ENCODE assay signal across 8 mouse cellular contexts in genomic region chr2:164961506-164962182, GRCm38 (mm10). TPM values are rescaled to one million over a fixed set of nuclear protein-coding genes. Genes with fewer than 3 reads are reported as not detected.
DNase-seq lines count a peak whose midpoint lies in the region; ATAC-seq and TF ChIP-seq lines count a peak whose summit lies in the region.

No protein-coding gene starts in this region.

- WGBS in forebrain, embryonic 14.5 days: 10% methylated on average over 17 of the region's 17 CpGs
- 6% methylated on average over 17 of the region's 17 CpGs for WGBS in hindbrain, postnatal 0 days

- H3K27ac ChIP-seq in gastrocnemius, adult 2 months: no peak overlapping the region
- H3K27ac ChIP-seq in forebrain, embryonic 14.5 days (ENCODE audit: low read depth, low read length): no peak overlapping the region
- peak overlapping the region; percentile 69; the same call in 1 of the 2 replicates for H3K27ac ChIP-seq in hindbrain, postnatal 0 days

- intact Hi-C loops in gastrocnemius, adult 2 months (cut with DNase I): loop anchor here (5.0 to 10.0 kb wide), 2 partner anchors 71 to 153 kb away; partner anchors contain the start of gene Ncoa5
- intact Hi-C loops in left cerebral cortex, postnatal 10 days (cut with DNase I): loop anchor here (10.0 kb wide), 1 partner anchor 313 kb away; no protein-coding TSS in a partner anchor

- H3K27me3 ChIP-seq in forebrain, embryonic 14.5 days (replicated peaks; ENCODE audit: control insufficient read depth, insufficient read depth, low read length): peaks cover 9% of the 10 kb centered on the region; the same call in 1 of the 2 replicates
- 0 out of 2 replicates have a peak, but pooled peaks cover 2% of the 10 kb centered on the region for H3K27me3 ChIP-seq in hindbrain, postnatal 0 days (ENCODE audit: insufficient read depth, low read length)
- peaks cover 79% of the 10 kb centered on the region for H3K27me3 ChIP-seq in megakaryocyte, embryonic 14.5 days (replicated peaks)

- peak; percentile 63 for DNase-seq in gastrocnemius, adult 2 months
- DNase-seq in gastrocnemius, adult 8-10 months (ENCODE audit: low spot score in 2 of 2): no peak
- DNase-seq in forebrain, embryonic 14.5 days (ENCODE audit: low spot score): peak; percentile 73
- DNase-seq in hindbrain, postnatal 0 days (ENCODE audit: low spot score): peak; percentile 85
- peak; percentile 58 to 85 for DNase-seq in left cerebral cortex, postnatal 10 days (ENCODE audit: extremely low spot score in 1 of 2, low spot score in 2 of 2)
- DNase-seq in right cerebral cortex, postnatal 14 days: peak; percentile 92

- peak overlapping the region; percentile 73; the same call in 1 of the 2 replicates for H3K4me3 ChIP-seq in gastrocnemius, adult 2 months
- H3K4me3 ChIP-seq in forebrain, embryonic 14.5 days (ENCODE audit: low read depth, low read length): peak overlapping the region; percentile 54
- H3K4me3 ChIP-seq in hindbrain, postnatal 0 days (ENCODE audit: low read length): peak overlapping the region; percentile 54
- H3K4me3 ChIP-seq in megakaryocyte, embryonic 14.5 days (replicated peaks): peak overlapping the region; percentile 92

- peak; percentile 32; the same call in 1 of the 2 replicates for ATAC-seq in cerebellum, adult (ENCODE audit: insufficient number of reproducible peaks, low FRiP score, low TSS enrichment)
- 0 out of 2 replicates have a peak, but pooled peaks have one; percentile 3 for ATAC-seq in forebrain, embryonic 14.5 days
- peak; percentile 41; the same call in 1 of the 2 replicates for ATAC-seq in hindbrain, postnatal 0 days

- no peaks in the 10 kb centered on the region for H3K36me3 ChIP-seq in forebrain, embryonic 14.5 days (ENCODE audit: control insufficient read depth, insufficient read depth, low read length)
- no peaks in the 10 kb centered on the region for H3K36me3 ChIP-seq in hindbrain, postnatal 0 days (ENCODE audit: insufficient read depth, low read length)
- no peaks in the 10 kb centered on the region for H3K36me3 ChIP-seq in megakaryocyte, embryonic 14.5 days (replicated peaks; ENCODE audit: low read length)

- H3K9me3 ChIP-seq in forebrain, embryonic 14.5 days (replicated peaks; ENCODE audit: control insufficient read depth, low read length): no peaks in the 10 kb centered on the region
- H3K9me3 ChIP-seq in hindbrain, postnatal 0 days (ENCODE audit: low read length): no peaks in the 10 kb centered on the region
- H3K9me3 ChIP-seq in megakaryocyte, embryonic 14.5 days: peaks cover 24% of the 10 kb centered on the region

- peaks cover 3% of the 10 kb centered on the region; the same call in 1 of the 2 replicates for H3K4me1 ChIP-seq in forebrain, embryonic 14.5 days (ENCODE audit: control insufficient read depth, insufficient read depth, low read length)
- H3K4me1 ChIP-seq in hindbrain, postnatal 0 days (ENCODE audit: insufficient read depth, low read length): 0 out of 2 replicates have a peak, but pooled peaks cover 3% of the 10 kb centered on the region
- peaks cover 19% of the 10 kb centered on the region for H3K4me1 ChIP-seq in megakaryocyte, embryonic 14.5 days

- peak overlapping the region; percentile 56 for H3K4me2 ChIP-seq in forebrain, embryonic 14.5 days (ENCODE audit: low read length)
- H3K4me2 ChIP-seq in hindbrain, postnatal 0 days (ENCODE audit: low read depth, low read length): peak overlapping the region; percentile 61

- peak overlapping the region; percentile 68 for H3K9ac ChIP-seq in forebrain, embryonic 14.5 days (ENCODE audit: low read length)
- peak overlapping the region; percentile 63 for H3K9ac ChIP-seq in hindbrain, postnatal 0 days (replicated peaks; ENCODE audit: low read length)

- TF ChIP-seq CTCF in gastrocnemius, adult 2 months (IDR thresholded peaks at IDR 0.05): peak; percentile 71
- peak; percentile 86 for TF ChIP-seq CTCF in hindbrain, postnatal 0 days (IDR thresholded peaks at IDR 0.05; ENCODE audit: low read depth)

RNA-seq across cellular contexts. Expression of gene Slc12a5, which starts 1.0 kb away (rescaled TPM):
- under 1 TPM; 0.36 to 0.53 TPM for total RNA-seq in gastrocnemius, adult 2 months (2021)
- under 1 TPM; 0.31 to 0.40 (median 0.36) TPM for total RNA-seq in gastrocnemius, adult 8-10 months (2022)
- 15.1 and 17.7 TPM in 2 replicates for polyA plus RNA-seq in forebrain, embryonic 14.5 days (2014; fragmentation: Nextera tagmentation; extraction: Ambion mirVana)
- 257 TPM in 2 replicates for total RNA-seq in hindbrain, postnatal 0 days (2014; rRNA removed)
- polyA plus RNA-seq in hindbrain, postnatal 0 days (2015; fragmentation: Nextera tagmentation; extraction: Ambion mirVana): 67.1 and 71.0 TPM in 2 replicates
- total RNA-seq in left cerebral cortex, postnatal 10 days (2021): 100 to 1,000 TPM; 350 to 355 TPM
- 0.47 and 0.89 TPM in 2 replicates for polyA plus RNA-seq in megakaryocyte, embryonic 14.5 days (2012; ENCODE audit: insufficient read depth, low replicate concordance)

RNA-seq across cellular contexts. Expression of gene Mmp9, which starts 21.1 kb away (rescaled TPM):
- total RNA-seq in gastrocnemius, adult 2 months (2021): 1 to 10 TPM in 1 of 2 experiments, under 1 TPM in 1; 0.46 to 1.1 TPM
- total RNA-seq in gastrocnemius, adult 8-10 months (2022): under 1 TPM; 0.15 to 0.83 (median 0.58) TPM
- 12.8 and 15.5 TPM in 2 replicates for polyA plus RNA-seq in forebrain, embryonic 14.5 days (2014; fragmentation: Nextera tagmentation; extraction: Ambion mirVana)
- total RNA-seq in hindbrain, postnatal 0 days (2014; rRNA removed): 8.8 and 14.4 TPM in 2 replicates
- 6.7 and 7.1 TPM in 2 replicates for polyA plus RNA-seq in hindbrain, postnatal 0 days (2015; fragmentation: Nextera tagmentation; extraction: Ambion mirVana)
- total RNA-seq in left cerebral cortex, postnatal 10 days (2021): 1 to 10 TPM; 2.9 to 3.4 TPM
- 2.4 TPM in 1 of 2 replicates, not detected in the other for polyA plus RNA-seq in megakaryocyte, embryonic 14.5 days (2012; ENCODE audit: insufficient read depth, low replicate concordance)

RNA-seq across cellular contexts. Expression of gene Zfp335, which starts 50.1 kb away (rescaled TPM):
- total RNA-seq in gastrocnemius, adult 2 months (2021): 10 to 100 TPM in 1 of 2 experiments, 1 to 10 TPM in 1; 9.7 to 10.5 TPM
- total RNA-seq in gastrocnemius, adult 8-10 months (2022): 10 to 100 TPM in 1 of 4 experiments, 1 to 10 TPM in 3; 7.7 to 10.6 (median 8.1) TPM
- 8.9 and 13.4 TPM in 2 replicates for polyA plus RNA-seq in forebrain, embryonic 14.5 days (2014; fragmentation: Nextera tagmentation; extraction: Ambion mirVana)
- 26.5 and 28.3 TPM in 2 replicates for total RNA-seq in hindbrain, postnatal 0 days (2014; rRNA removed)
- 9.0 and 9.2 TPM in 2 replicates for polyA plus RNA-seq in hindbrain, postnatal 0 days (2015; fragmentation: Nextera tagmentation; extraction: Ambion mirVana)
- total RNA-seq in left cerebral cortex, postnatal 10 days (2021): 10 to 100 TPM; 22.7 to 24.4 TPM
- 21.8 and 45.9 TPM in 2 replicates for polyA plus RNA-seq in megakaryocyte, embryonic 14.5 days (2012; ENCODE audit: insufficient read depth, low replicate concordance)

Comparison
In these comparisons a context has a peak if more than half of its experiments do, and no peak if none do; other contexts are left out.
1. DNase-seq: peak in gastrocnemius, adult 2 months (single experiment), forebrain, embryonic 14.5 days (single experiment), hindbrain, postnatal 0 days (single experiment), left cerebral cortex, postnatal 10 days (2 of 2) and right cerebral cortex, postnatal 14 days (single experiment); none in gastrocnemius, adult 8-10 months (0 of 2).
2. RNA of gene Slc12a5, which starts 1.0 kb away (total RNA-seq): 350 to 355 TPM in left cerebral cortex, postnatal 10 days and 257 TPM in hindbrain, postnatal 0 days; 0.36 to 0.53 TPM in gastrocnemius, adult 2 months and 0.31 to 0.40 TPM in gastrocnemius, adult 8-10 months; every median in the first group is over 100 times any median in the second.
3. Peak in every context shown above with its lines, with median percentiles within 50 percentile points of each other: H3K4me3 ChIP-seq and ATAC-seq.